Mouse (Mus musculus) ZHBTc4 (cell line): ENCODE results near the gene Atg16l2.
A peak's percentile ranks its signal among the peaks of the same experiment; 100 is the strongest.

Source experiments
- DNase-seq: peaks from one replicate; pipeline ENCODE4 v3.0.0-alpha.2; 2011; ENCODE audit warnings: low read depth, low spot score

Gene Atg16l2

DNA sequence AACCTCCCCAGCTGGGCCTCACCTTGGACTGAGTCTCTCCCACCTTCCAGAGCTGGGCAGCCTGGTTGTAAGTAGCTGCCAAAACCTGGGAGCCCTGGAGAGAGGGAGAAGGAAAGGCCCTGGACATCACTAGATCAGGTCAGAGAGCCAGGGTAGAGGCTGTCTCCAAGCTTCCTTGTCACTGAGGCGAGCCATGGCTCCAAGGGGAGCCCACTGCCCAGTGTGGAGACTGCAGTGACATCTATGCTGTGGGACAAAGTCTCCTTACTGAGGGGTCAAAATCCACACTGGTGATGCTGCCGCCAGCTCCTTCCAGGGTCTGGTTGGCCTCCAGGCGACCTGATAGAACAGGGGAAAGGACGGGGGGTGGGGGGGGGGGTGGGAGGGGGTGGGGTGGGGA lies 10.0 kb downstream of the Atg16l2 start:
- DNase-seq = no peak

GRCm38 (mm10) chr7:101291641-101292040 lies 10.4 kb downstream of the Atg16l2 start:
- DNase-seq = no peak

DNA sequence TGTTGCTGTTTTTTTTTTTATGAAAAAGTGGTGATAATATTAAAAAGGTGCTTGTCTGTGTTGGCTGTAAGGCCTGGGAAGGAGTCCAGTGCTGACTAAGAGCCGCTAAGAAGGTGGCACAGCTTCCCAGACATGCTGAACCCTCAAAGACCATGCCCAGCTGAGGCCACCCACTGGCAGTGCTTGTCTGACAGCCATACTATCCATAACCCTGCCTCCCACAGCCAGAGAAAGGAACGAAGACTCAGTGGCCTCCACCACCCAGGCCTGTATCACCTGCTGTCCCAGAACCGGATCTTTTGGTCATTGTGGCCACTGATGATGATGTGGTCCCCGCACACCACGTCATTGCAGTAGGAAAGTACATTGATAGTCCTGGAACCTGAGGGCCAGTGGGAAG lies 10.8 kb downstream of the Atg16l2 start:
- DNase-seq = no peak

GRCm38 (mm10) chr7:101290401-101290800 lies 11.7 kb downstream of the Atg16l2 start:
- no peak for DNase-seq

- DNase-seq = peak; percentile 52
Measured at GRCm38 (mm10) chr7:101288436-101288835, 13.6 kb downstream of the Atg16l2 start.

GRCm38 (mm10) chr7:101287820-101288219 lies 14.2 kb downstream of the Atg16l2 start:
- DNase-seq = no peak

DNA sequence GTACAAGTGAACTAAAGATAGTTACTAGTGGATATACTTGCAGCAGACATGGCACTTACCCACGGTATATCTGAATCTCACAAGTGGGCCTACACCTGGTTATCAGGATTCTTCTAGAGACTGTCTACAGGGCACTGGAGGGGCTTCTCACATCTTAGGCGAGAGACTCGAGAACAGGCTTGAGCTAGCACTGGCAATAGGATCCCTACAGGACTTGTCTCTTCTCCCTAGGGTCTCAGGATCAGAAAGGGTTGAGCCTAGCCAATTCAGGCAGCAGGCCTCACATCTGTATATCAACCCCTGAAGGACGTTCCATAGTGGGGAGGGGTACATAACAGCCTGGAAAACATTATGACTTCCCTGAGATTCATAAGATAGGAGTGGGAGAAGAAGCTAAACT lies 15.2 kb downstream of the Atg16l2 start:
- no peak for DNase-seq

- DNase-seq = no peak
Measured at GRCm38 (mm10) chr7:101284504-101284903, 17.5 kb downstream of the Atg16l2 start.

DNA sequence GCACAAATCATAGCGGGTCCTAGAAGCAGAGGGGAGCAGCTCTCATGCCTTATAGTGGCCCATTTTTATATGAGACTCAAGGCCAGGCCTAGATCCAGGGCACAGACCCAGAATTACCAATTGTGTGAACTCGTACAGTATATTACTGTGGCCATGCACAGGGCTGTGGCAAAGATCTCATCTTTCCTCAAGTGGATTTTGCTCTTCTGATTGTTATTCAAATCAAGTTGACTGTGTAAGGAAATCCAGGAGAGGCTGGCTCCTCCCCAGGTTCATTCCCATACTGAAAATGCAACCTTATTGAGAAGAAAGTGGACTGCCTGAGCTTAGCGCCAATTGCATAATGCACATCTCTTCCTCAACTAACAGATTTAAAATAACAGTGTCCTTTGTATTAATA lies 19.3 kb downstream of the Atg16l2 start:
- peak; percentile 32 for DNase-seq

DNA sequence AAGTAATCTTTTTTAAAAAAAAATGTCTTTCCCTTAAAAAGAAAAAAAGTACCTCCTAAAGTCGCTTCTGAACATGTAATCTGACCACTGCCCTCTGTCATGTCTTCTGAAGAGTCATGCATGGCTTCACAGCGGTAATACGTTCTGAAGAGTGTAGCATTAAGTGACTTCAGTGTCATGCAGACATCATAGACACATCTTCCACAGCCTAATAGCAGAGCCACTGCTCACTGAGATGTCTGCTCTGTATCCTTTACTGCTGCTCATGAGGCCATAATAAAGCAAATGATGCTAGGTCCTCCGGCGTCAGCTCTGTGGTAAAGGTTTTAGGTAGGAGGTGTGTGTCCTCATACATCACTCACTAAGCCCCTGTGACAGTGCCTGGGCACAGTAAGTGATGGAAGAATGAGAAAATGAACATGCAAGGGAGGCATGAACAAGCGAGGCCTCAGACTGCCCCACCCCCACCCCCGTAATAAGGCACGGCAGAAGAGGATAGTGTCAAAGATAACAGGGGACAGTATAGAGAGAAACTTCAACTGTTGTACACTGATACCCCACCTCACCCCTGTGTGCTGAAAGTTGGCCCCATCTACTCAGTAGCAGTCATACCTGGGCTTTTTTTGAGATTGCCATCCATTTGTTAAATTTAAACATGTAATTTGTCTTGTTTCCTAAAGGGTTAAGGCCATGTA lies 29.4 kb downstream of the Atg16l2 start:
- no peak for DNase-seq

GRCm38 (mm10) chr7:101271602-101272001 lies 30.4 kb downstream of the Atg16l2 start:
- no peak for DNase-seq

DNA sequence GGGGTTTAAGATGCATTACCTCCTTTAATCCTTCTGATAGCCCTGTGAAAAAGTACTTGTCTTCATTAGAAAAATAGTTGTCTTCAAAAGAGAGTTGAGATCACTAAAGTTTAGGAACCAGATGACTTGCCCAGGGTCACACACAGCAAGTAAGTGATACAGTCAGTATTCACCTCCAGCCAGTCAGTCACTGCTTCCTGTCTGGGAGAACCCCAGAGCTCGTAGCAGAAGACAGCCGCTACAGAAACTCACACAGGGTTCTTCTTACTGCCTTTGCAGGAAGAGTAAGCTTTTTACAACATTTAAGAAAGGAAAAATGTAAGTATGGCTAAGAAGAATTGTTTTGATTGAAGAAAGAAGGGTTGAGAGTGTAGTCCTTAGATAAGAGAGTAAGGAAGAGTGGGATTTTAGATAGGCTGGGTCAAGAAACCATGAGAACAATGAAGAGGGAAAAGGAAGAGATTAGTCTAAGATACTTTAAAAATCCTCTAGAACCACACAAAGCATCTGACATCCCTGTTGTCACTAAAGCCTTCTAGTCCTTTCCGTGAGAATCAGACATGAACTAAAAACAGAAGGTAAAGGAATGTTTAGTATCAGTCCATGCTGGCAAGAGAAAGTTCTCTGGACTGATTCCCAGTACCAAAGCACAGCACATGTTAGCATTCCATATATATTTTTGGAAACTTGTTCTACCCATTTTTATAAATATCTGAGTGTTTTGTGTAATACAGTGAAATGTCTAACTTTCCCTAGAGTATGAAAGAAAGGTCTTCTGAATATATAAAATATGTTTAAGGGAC lies 34.4 kb downstream of the Atg16l2 start:
- no peak for DNase-seq

GRCm38 (mm10) chr7:101263511-101263910 lies 38.5 kb downstream of the Atg16l2 start:
- DNase-seq = no peak

DNA sequence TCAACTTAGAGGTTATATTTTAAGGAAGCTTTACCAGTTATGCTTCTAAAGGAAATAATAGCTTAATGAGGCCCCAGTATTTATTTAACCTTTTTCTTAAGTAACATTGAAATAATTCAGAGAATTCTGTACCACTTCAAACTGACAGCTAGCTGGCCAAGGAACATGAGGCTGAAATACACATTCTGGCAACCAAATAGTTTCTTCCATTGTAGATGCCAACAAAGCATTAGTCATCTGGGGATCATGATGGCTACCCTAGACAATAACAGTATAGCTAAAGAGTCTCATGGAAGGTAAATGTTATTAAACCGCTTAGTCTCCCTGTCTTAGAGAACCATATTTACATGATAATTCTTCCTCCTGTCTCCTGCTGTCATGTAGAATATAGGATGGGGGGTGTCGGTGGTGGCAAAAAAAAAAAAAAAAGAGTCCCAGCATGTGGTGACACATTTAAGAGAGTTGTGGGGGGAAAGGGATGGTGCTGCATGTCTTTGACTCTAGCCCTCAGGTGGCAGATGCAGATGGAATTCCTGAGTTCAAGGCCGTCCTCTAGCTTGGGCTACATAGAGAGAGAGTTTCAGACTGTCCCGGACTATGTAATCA lies 40.0 kb downstream of the Atg16l2 start:
- peak; percentile 22 for DNase-seq

DNA sequence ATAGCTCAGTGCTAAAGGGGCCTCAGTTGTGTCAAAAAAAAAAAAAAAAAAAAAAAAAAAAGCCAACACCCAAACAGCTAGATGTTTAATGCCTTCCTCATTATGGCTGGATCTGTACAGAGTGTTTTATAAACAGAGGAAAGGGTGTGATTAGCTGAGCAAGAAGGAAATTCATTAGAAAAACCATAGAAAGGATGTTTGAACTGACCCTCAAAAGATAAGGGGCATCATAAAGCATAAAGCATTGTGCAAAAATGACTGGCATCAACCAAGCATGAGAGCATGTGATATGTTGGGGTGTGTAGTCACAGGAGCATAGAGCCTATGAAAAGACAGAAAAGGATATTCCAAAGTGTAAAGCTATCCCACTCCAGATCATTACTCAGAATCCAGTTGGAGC lies 43.6 kb downstream of the Atg16l2 start:
- DNase-seq = no peak

- DNase-seq = no peak
Measured at GRCm38 (mm10) chr7:101253071-101253470, 49.0 kb downstream of the Atg16l2 start.

- DNase-seq = no peak
Measured at GRCm38 (mm10) chr7:101249173-101249572, 52.9 kb downstream of the Atg16l2 start.

GRCm38 (mm10) chr7:101248760-101249159 lies 53.3 kb downstream of the Atg16l2 start:
- DNase-seq = no peak

GRCm38 (mm10) chr7:101236712-101237473 lies 65.2 kb downstream of the Atg16l2 start:
- no peak for DNase-seq

- DNase-seq = no peak
Measured at GRCm38 (mm10) chr7:101232716-101233115, 69.3 kb downstream of the Atg16l2 start.

DNA sequence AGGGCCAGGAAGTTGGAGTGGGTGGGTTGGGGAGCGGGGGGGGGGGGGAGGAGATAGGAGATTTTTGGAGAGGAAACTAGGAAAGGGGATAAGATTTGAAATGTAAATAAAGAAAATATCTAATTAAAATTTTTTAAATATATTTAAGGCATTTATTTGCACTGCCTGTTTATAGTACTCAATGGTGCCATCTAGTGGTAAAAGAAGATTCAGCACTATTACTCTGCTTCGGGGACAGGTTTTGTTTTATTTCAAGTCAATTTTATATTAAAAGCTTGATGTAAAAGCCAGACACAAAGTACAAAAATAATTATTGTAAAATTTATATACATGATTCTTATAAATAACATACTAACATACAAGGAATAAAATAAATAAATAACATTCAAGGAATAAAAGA lies 70.6 kb downstream of the Atg16l2 start:
- peak; percentile 34 for DNase-seq

GRCm38 (mm10) chr7:101229336-101229735 lies 72.7 kb downstream of the Atg16l2 start:
- DNase-seq = no peak
